Mouse (Mus musculus): ENCODE measurements around the gene Hax1.

Gene Hax1

DNA sequence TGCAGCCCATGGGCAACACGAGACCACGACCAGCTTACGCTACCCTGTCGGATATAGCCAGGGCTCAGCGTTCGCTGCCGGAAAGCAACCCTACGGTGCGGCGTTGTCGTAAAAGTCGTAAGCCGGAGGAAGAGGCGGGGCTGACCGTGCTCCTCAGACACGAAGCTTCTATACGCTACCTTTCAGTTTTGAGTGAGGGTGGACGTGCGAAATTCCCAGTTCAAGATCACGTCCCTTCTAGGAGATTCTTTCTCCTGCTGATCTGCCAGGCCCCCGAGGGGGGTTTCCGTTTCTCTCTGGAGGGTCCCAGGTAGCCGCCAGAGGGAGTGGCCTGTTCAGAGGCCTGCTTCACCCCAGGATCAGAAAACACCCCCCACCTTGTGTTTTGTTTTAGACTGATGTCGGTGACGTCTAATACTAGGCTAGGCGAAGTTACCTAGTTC, at the start of gene Hax1:
Hax1 (minus strand) TSS at position 169 of the 443 bp plus-strand sequence.
- peak; percentile 96 for DNase-seq (ENCODE audit: low read depth)

DNA sequence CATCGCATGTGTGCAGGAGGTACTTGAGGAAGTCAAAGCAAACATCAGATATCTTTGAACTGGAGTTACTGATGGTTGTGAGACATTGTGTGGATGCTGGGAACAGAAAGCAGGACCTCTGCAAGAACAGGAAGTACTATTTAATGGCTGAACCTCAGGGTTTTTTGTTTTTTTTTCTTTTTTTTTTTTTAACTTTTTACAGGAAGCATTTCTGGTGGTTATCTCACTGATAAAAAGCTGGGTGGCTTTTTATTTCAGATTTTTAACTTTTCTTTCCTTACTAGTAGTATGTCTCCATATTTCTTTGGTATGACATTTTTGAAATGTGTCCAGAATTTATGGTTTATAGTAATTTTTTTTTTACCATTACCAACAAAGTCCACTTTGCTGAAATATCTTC, 37.7 kb upstream of the Hax1 start:
- DNase-seq (ENCODE audit: low read depth), result no peak

DNA sequence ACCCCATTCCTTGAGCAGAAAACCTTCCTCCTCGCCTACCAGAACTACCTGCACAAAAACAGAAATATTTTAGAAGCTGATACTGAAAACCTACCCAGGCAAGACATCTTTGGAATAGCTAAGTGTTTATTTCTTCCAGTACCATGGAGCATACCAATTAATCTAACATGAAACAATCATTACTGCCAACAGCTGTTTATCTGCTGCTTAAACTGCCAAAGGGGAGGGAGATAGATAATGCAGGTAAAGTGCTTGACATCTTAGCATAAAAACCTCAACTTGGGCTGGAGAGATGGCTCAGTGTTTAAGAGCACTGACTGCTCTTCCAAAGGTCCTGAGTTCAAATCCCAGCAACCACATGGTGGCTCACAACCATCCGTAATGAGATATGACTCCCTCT, 36.1 kb upstream of the Hax1 start:
- DNase-seq (ENCODE audit: low read depth), result no peak

DNA sequence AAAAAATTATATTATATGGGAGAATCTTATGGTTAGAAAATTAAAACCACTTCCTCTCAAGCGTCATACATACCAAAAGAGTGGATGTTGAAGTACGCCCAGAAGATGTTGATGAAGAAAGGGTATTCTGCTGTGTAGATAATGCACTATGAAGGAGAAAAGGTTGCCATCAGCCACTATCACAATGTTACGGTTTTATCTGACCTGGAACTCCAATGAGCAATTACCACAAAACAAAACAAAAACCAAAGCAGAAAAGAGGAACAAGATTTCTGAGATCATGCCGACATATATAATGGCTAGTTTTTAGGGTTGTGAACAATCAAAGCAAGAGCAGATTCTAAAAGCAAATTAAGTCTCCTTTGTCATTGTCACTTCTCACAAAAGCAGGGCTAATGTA, 18.0 kb upstream of the Hax1 start:
- no peak for DNase-seq (ENCODE audit: low read depth)

DNA sequence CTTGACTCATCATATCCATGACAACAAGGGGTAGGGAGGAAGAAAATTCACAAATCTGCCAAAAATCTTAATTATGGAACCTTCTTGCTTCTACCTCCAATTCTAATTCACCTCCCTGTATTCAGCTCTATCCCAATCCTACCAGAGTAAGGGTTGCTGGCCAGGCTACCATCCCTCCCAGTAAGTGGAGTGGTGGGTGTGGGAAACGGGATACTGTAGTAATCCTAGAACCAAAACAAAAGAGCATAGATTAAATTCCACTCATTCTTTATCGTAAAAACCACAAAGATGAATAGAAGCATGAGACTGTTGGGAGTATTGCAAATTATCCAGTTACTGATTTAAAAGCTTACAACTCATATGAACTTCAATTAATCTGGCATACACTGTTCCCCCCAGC, 11.7 kb upstream of the Hax1 start:
- DNase-seq (ENCODE audit: low read depth), result peak; percentile 28

DNA sequence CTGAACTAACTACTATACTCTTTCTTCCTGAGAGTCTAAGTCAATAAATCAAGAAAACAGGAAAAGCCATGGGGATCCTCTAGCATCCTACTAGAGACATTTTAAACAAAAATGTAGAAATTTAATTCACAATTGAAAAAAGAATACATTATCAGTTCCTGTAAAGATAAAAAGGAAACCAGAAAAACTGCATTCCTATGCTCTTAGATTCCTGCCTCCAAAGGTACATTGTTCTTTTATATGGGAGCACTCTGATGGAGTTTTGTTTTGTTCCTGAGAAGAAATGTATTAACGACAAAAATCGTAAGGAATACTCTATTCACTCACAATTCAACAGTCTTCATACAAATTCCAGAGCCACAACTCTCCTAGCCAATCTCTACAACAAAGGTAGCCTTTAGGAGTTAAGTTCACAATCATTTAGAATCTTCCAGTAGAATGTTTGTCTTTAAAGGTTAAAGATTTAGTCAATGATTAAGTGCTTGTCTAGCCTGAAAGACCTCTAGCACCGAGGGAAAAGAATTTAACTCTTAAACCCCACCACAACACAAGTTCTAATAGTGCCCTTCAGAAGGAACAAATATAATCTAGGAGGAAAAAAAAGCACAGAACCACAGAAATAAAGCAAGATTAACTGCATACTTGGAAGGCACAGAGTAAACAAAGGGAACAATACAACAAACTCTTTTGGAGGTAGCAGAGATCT, 5.7 kb upstream of the Hax1 start:
- no peak for DNase-seq (ENCODE audit: low read depth)

DNA sequence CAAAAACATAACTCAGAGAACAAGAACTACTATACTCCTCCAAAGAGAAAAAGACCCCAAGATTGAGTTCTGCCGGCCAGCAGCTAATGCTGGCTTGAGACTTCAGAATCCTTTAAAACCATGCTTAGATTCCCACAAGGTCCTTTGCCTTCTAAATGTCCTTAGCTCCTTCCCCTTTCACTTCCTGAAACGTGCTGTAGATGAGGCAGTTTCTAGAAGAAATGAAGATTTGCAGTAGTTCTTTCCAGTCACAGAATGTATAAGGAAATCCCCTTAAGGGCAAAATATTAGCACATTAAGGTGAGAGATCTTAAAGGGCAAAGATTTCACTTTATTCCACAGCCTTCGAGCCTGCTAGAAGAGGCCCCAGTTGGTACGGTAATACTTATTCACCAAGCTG, 1.2 kb upstream of the Hax1 start:
- DNase-seq (ENCODE audit: low read depth), result no peak

DNA sequence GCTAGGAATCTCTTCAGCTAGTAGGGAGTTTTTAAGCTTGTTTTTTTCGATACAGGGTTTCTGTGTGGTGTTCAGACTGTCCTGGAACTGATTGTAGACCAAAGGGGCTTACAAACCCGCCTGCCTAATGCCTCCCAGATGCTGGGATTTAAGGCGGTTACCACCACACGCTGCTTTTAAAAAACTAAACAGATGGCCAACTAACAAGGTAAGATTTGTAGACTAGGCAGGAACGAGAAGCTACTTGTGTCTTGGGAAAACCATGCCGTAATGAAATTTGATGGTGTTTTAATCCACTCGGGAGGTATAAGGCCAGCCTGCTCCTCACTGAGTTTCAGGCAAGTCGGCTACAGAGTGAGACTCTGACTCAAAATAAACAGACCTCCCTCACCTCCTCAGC, 510 bp upstream of the Hax1 start:
- peak; percentile 65 for DNase-seq (ENCODE audit: low read depth)

DNA sequence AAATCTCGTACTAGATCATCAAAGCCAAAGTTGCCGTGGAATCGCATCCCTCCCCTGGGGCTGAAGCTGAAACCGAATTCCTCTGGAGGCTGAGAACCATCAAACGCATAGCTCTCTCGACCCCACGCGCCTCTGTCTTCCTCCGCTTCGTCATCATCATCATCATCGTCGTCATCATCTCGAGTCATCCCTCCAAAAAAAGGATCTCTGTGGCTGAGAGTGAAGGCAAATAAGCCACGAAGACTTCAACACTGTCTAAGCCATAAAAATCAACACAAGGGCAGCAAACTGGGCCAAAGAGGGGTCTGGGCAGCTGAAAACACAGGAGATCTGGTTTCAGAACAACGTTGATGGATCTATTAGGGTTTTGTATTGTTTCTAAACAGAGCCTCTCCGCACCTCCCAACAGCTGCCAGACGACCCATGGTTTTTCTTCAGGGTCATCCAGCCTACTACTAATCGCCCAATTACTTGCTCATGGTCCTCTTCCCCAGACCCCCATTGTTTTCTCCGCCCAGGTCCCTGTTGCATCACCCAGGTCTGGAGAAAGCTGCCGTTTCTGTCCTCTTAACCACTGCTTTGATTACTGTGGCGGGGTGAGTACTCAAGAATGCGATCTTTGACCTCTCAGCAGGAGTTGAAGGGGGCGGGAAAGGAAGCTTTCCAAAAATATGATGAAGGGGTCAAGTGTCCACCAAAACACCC, 637 bp downstream of the Hax1 start:
- DNase-seq (ENCODE audit: low read depth), result peak; percentile 58

DNA sequence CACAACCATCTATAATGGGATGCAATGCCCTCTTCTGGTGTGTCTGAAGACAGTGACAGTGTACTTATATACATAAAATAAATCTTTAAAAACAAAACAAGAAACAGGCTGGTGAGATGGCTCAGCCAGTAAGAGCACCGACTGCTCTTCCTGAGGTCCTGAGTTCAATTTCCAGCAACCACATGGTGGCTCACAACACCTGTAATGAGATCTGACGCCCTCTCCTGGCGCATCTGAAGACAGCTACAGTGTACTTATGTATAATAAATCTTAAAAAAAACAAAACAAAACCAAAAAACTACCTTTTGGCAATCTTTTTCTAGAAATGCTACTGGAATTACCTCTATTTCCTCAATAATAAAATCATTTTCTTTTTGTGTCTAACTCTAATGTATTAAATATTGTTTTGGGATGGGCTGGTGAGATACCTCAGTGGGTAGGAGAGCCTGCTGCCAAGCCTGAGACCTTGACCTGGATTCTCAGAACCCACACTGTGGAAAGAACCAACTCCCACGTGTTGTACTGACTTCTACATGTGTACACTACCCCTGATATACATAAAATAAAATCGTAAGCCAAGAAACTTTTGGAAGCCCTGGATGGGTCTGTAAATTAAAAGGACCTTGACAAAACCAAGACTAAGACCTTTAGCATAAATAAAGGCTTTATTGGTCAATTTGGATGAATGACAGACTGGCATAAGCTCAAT, 3.6 kb downstream of the Hax1 start:
- DNase-seq (ENCODE audit: low read depth), result peak; percentile 18

DNA sequence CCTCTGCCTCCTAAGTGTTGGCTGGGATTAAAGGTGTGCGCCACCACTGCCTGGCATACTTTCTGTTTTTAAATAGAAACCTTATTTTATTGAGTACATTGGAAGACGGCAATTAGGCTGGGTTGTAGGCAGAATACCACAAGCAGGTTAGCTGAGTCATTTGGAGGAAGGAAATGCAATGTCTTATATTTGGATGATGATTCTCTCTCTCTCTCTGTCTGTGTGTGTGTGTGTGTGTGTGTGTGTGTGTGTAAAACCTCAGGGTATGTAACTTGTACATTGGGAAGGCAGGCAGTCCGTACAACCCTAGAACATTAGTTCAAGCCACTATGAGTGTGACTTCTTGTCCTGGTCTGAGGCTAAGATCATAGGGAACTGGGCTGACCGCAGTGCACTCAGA, 10.8 kb downstream of the Hax1 start:
- no peak for DNase-seq (ENCODE audit: low read depth)

DNA sequence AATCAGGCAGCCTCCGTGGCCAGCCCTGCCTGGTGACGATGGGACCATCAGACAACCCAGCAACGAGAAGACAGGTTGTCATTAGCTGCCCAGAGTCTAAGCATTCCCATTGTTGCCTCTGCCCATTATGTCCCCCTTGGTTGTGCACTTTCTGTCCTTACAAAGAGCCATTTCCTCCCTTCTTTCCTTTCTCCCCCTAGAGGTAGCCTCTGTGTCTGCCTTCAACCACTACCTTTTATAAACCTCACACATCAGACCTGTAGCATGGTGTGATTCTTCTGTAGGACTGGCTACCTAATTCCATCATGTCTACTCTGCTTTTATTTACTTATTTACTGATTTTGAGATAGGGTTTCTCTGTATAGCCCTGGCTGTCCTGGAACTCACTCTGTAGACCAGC, 11.4 kb downstream of the Hax1 start:
- DNase-seq (ENCODE audit: low read depth), result no peak

DNA sequence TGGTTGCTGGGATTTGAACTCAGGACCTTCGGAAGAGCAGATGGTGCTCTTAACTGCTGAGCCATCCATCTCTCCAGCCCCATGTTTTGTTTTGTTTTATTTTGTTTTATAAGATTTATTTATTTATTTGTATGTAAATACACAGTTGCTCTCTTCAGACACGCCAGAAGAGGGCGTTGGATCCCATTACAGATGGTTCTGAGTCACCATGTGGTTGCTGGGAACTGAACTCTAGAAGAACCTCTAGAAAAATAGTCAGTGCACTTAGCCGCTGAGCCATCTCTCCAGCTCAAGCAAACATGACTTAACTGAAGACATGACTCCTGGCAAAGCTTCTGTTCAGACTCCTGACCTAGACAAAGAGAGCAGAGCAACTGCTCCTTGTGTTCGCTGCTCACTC, 16.2 kb downstream of the Hax1 start:
- peak; percentile 28 for DNase-seq (ENCODE audit: low read depth)

DNA sequence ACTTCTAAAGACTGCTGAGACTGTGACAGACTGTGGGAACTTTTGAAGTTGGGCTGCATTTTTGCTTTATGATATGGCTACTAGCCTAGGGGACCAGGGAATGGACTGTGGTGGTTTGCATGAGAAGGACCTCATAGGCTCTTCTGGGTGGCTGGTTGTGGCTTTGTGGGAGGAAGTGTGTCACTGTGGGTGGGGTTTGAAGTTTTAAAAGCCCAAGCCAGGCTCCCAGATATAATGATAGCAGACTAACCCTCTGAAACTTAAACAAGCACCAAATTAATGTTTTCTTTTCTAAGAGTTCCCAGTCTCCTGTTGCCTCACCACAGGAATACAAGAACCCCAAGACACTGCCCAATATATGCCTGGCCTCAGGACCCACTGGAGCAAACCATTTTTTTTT, 21.7 kb downstream of the Hax1 start:
- no peak for DNase-seq (ENCODE audit: low read depth)

DNA sequence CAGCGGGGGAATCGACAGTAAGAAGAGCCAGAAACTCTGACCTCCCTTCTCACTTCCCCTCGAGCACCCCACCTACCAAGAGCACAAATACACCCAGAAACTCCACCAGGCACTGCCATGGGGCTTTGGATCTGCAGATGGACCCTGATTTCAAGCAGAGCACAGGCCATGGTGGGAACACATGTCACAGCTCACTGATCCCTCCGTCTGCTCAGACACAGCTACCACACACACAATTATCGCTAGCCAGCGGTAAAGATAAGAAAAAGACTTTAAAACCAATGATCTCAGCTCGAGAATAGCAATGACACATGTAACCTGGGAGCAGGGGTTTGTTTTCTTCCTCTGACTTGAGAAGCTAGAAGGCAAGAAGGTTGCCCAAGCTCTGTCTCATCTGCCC, 30.1 kb downstream of the Hax1 start:
- no peak for DNase-seq (ENCODE audit: low read depth)

DNA sequence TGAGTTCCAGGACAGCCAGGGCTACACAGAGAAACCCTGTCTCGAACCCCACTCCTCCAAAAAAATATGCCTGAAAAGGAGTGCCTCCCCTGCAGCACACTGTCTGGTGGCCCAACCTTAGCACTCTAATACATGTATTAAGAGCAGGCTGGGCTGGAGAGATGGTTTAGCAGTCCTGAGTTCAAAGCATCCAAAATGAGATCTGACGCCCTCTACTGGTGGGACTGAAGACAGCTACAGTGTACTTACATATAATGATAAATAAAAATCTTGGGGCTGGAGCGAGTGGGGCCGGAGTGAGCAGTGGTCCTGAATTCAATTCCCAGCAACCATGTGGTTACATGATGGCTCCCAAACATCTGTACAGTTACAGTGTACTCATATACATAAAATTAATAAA, 31.6 kb downstream of the Hax1 start:
- DNase-seq (ENCODE audit: low read depth), result peak; percentile 65

DNA sequence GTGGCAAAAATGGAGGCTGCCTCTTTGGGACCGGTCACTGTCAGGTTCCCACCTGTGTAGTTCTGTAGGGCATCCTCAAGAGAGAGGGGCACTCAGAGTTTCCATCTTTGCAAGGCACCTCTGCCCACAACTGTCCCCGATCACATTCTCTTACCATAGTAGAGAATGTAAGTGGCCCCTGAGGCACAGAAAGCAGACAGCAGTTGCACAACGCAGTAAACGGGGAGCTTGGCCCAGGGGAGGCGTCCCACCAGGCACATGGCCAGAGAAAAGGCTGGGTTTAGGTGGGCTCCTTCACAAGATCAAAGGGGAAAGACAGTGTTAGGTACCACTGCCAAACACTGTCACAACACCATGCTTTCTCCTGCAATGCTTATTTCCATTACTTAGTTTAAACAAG, 32.6 kb downstream of the Hax1 start:
- DNase-seq (ENCODE audit: low read depth), result no peak

DNA sequence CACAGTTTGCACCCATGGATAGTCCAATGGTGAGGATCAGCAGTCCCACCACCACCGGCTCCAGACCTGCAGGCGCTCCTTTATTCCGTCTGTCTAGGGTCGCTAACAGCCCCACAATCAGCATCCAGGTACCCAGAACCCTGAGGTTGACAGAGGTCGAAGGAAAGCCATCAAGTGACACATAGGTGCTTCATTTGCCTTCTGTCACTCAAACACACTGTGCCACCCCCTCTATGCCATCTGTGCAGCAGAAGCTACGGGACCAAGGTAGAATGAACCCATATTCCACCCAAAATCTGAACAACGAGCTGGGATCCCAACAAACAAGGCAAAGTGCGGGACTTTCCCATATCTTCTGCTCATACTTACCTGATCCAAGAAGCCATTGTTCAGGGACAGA, 33.0 kb downstream of the Hax1 start:
- no peak for DNase-seq (ENCODE audit: low read depth)

DNA sequence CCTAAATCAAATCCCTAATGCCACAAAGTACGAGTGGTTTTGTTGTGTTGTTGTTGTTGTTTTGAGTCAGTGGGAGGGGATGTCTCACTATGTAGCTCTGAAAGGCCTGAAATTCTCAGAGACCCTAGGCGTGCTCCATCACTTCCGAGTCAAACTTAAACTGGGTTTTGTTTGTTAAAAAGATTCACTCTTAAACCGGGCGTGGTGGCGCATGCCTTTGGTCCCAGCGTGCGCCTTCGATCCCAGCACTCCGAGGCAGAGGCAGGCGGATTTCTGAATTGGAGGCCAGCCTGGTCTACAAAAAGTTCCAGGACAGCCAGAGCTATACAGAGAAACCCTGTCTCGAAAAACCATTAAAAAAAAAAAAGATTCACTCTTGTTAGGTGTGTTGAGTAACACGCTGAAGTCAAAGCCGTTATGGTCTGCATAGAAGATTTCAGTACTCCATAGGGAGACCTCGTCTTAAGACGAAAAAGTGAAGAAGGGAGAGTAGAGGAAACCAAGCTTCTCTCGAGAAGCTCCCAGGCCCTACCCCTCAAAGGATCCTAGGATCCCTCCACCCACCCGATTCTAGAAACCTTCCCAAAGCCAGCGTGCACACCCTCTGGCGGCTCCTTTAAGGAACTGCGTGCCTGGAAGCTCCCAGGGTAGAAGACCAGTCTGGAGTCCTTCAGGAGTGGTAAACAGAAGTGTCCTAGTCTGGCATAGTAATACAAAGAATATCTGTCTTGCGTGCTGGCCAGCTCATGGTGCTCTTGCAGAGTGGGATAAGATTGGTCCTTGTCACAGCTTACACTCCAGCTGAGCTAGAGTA, 34.4 kb downstream of the Hax1 start:
- peak; percentile 94 for DNase-seq (ENCODE audit: low read depth)

DNA sequence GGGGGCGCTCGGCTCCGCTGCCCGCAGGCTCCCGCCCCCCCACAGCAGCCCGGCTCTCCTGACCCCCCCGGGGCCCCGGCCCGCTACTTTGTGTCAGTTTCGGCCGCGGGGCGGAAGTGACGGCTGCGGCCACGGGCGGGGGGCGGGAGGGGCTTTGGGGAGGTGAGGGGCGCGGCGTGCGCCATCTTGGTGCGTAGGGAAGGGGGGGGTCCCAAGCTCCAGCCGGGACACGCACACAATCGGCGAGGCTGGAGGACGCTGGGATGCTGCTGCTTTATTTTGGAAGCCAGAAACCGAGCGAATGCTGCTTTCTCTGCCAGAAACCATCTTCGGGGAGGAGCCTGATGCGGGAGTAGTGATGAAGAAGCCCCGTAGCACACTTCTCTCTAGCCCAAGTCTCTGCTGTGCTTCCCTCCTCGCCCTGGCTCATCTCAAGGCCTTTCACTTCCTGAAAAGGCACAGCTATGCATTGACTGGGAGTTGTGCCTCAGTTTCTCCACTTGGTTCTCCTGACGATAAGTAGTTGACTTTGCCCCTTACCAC, 35.3 kb downstream of the Hax1 start, which contains the start of gene Atp8b2:
Atp8b2 (minus strand) TSS at position 288 of the 543 bp plus-strand sequence.
- peak; percentile 90 for DNase-seq (ENCODE audit: low read depth)

DNA sequence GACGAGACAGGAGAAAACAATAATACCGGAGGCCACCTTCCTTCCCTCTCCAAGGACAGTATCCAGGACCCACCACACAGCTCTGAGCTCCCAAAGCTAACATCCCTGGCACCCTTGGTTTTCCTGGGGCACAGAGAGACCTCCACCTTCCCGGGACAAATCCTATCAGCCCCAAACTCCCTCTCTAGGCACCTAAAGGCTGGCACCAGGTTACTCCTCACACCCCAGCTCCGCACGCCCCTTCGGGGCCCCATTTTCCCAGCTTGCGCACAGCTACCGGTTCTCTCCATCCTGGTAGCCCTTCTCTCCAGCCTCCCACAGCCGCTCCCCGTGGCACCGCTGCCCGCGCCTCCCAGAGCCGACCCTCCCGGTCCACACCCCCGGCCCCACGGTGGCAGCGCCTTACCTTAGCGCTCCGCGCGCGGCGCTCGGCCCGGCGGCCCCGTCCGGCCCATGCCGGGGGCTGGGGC, 35.8 kb downstream of the Hax1 start:
- DNase-seq (ENCODE audit: low read depth), result no peak

Data from NIH3T3 (cell line).